Mouse (Mus musculus) liver, postnatal 0 days (tissue): Measurements from ENCODE around the gene Ubxn10.

Experiments
- CTCF ChIP-seq: sonication (generic); IDR thresholded peaks from 2 replicates; pipeline ENCODE4 v1.5.1; 2016; ENCODE audit warnings: antibody characterized with exemption, low read depth
- EP300 ChIP-seq: IDR thresholded peaks from 2 replicates; pipeline ENCODE4 v1.6.1; 2016; ENCODE audit warnings: antibody characterized with exemption, low read depth, mild to moderate bottlenecking

DNA sequence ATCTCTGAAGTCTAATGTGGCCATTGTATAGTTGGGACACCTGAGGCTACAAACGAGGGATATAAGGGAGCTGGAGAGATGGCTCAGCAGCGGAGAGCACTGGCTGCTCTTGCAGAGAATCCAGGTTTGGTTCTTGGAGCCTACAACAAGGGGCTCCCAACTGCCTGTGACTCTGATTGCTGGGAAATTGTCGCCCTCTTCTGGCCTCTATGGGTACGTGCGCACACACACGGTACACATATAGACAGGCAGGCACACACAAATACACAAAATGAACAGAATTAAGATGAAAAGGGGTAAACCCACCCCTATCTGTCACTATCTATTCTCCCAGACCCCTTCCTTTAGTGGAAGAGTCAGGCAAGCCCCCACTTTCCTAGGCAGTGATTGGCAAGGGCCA is 15.6 kb upstream of the Ubxn10 start:
- TF ChIP-seq CTCF (no peak), EP300 (no peak)
